Mouse (Mus musculus): Measurements from ENCODE around the gene 4930523C07Rik. TPM values are rescaled to one million over a fixed set of nuclear protein-coding genes. Genes with fewer than 3 reads are reported as not detected.

4930523C07Rik gene
- polyA plus RNA-seq, 1 experiment from 2014 or later = 13.4 TPM

GRCm38 (mm10) chr1:160052556-160053315 is 8.6 kb downstream of the 4930523C07Rik start:
- H3K36me3 ChIP-seq (ENCODE audit: control insufficient read depth, insufficient read depth) = no peaks in the 10 kb centered on the region
- no peak overlapping the region for H3K4me2 ChIP-seq (replicated peaks; ENCODE audit: low read depth)
- H3K27ac ChIP-seq (ENCODE audit: low read depth, low read length) = no peak overlapping the region
- no peak for ATAC-seq
- no peak for TF ChIP-seq CTCF (IDR thresholded peaks at IDR 0.05; ENCODE audit: low read depth)
- no peaks in the 10 kb centered on the region for H3K27me3 ChIP-seq (replicated peaks; ENCODE audit: control insufficient read depth, insufficient read depth, low read length)
- no peaks in the 10 kb centered on the region for H3K9me3 ChIP-seq (ENCODE audit: control insufficient read depth)
- WGBS = 93% methylated on average over 2 of the region's 2 CpGs
- no peak overlapping the region for H3K9ac ChIP-seq (ENCODE audit: low read depth, low read length)
- no peak overlapping the region for H3K4me3 ChIP-seq (ENCODE audit: low read depth, low read length)
- H3K4me1 ChIP-seq (replicated peaks; ENCODE audit: control insufficient read depth, insufficient read depth, low read length) = no peaks in the 10 kb centered on the region

- Histone ChIP-seq H3K4me2 (replicated peaks; ENCODE audit: low read depth) (no peak overlapping the region), H3K36me3 (ENCODE audit: control insufficient read depth, insufficient read depth) (no peaks in the 10 kb centered on the region), H3K4me1 (replicated peaks; ENCODE audit: control insufficient read depth, insufficient read depth, low read length) (no peaks in the 10 kb centered on the region), H3K9ac (ENCODE audit: low read depth, low read length) (no peak overlapping the region), H3K4me3 (ENCODE audit: low read depth, low read length) (no peak overlapping the region), H3K27me3 (replicated peaks; ENCODE audit: control insufficient read depth, insufficient read depth, low read length) (no peaks in the 10 kb centered on the region), H3K9me3 (ENCODE audit: control insufficient read depth) (no peaks in the 10 kb centered on the region), H3K27ac (ENCODE audit: low read depth, low read length) (no peak overlapping the region)
- no peak for TF ChIP-seq CTCF (IDR thresholded peaks at IDR 0.05; ENCODE audit: low read depth)
- ATAC-seq = peak; percentile 25; the same call in 1 of the 2 replicates
- whole genome bisulfite sequencing = 74% methylated on average over 5 of the region's 5 CpGs
Observed at GRCm38 (mm10) chr1:160053510-160054305, 9.5 kb downstream of the 4930523C07Rik start.

GRCm38 (mm10) chr1:160054366-160055078 is 10.3 kb downstream of the 4930523C07Rik start:
- no peak for ATAC-seq
- H3K36me3 ChIP-seq (ENCODE audit: control insufficient read depth, insufficient read depth) = no peaks in the 10 kb centered on the region
- no peak overlapping the region for H3K27ac ChIP-seq (ENCODE audit: low read depth, low read length)
- 68% methylated on average over 5 of the region's 5 CpGs for WGBS
- H3K4me2 ChIP-seq (replicated peaks; ENCODE audit: low read depth) = no peak overlapping the region
- H3K4me3 ChIP-seq (ENCODE audit: low read depth, low read length) = no peak overlapping the region
- no peak for TF ChIP-seq CTCF (IDR thresholded peaks at IDR 0.05; ENCODE audit: low read depth)
- H3K9me3 ChIP-seq (ENCODE audit: control insufficient read depth) = no peaks in the 10 kb centered on the region
- no peak overlapping the region for H3K9ac ChIP-seq (ENCODE audit: low read depth, low read length)
- no peaks in the 10 kb centered on the region for H3K4me1 ChIP-seq (replicated peaks; ENCODE audit: control insufficient read depth, insufficient read depth, low read length)
- H3K27me3 ChIP-seq (replicated peaks; ENCODE audit: control insufficient read depth, insufficient read depth, low read length) = no peaks in the 10 kb centered on the region

GRCm38 (mm10) chr1:160057657-160058056 is 13.5 kb downstream of the 4930523C07Rik start:
- H3K27me3 ChIP-seq (replicated peaks; ENCODE audit: control insufficient read depth, insufficient read depth, low read length) = no peaks in the 10 kb centered on the region
- no peak overlapping the region for H3K4me3 ChIP-seq (ENCODE audit: low read depth, low read length)
- no peak overlapping the region for H3K27ac ChIP-seq (ENCODE audit: low read depth, low read length)
- H3K36me3 ChIP-seq (ENCODE audit: control insufficient read depth, insufficient read depth) = no peaks in the 10 kb centered on the region
- no peak for TF ChIP-seq CTCF (IDR thresholded peaks at IDR 0.05; ENCODE audit: low read depth)
- no peak overlapping the region for H3K4me2 ChIP-seq (replicated peaks; ENCODE audit: low read depth)
- 62% methylated on average over 3 of the region's 3 CpGs for whole genome bisulfite sequencing
- ATAC-seq = no peak
- H3K4me1 ChIP-seq (replicated peaks; ENCODE audit: control insufficient read depth, insufficient read depth, low read length) = no peaks in the 10 kb centered on the region
- H3K9ac ChIP-seq (ENCODE audit: low read depth, low read length) = no peak overlapping the region
- H3K9me3 ChIP-seq (ENCODE audit: control insufficient read depth) = no peaks in the 10 kb centered on the region

GRCm38 (mm10) chr1:160059908-160060307 is 15.7 kb downstream of the 4930523C07Rik start:
- Histone ChIP-seq H3K9ac (ENCODE audit: low read depth, low read length) (no peak overlapping the region), H3K27ac (ENCODE audit: low read depth, low read length) (no peak overlapping the region), H3K27me3 (replicated peaks; ENCODE audit: control insufficient read depth, insufficient read depth, low read length) (no peaks in the 10 kb centered on the region), H3K9me3 (ENCODE audit: control insufficient read depth) (no peaks in the 10 kb centered on the region), H3K4me2 (replicated peaks; ENCODE audit: low read depth) (no peak overlapping the region), H3K36me3 (ENCODE audit: control insufficient read depth, insufficient read depth) (no peaks in the 10 kb centered on the region), H3K4me1 (replicated peaks; ENCODE audit: control insufficient read depth, insufficient read depth, low read length) (peaks cover 3% of the 10 kb centered on the region; the same call in 1 of the 2 replicates), H3K4me3 (ENCODE audit: low read depth, low read length) (no peak overlapping the region)
- WGBS = 84% methylated on average over 1 of the region's 1 CpGs
- TF ChIP-seq CTCF (IDR thresholded peaks at IDR 0.05; ENCODE audit: low read depth) = no peak
- no peak for ATAC-seq

GRCm38 (mm10) chr1:160060542-160060941 is 16.4 kb downstream of the 4930523C07Rik start:
- Histone ChIP-seq H3K9ac (ENCODE audit: low read depth, low read length) (no peak overlapping the region), H3K36me3 (ENCODE audit: control insufficient read depth, insufficient read depth) (no peaks in the 10 kb centered on the region), H3K4me3 (ENCODE audit: low read depth, low read length) (no peak overlapping the region), H3K27me3 (replicated peaks; ENCODE audit: control insufficient read depth, insufficient read depth, low read length) (no peaks in the 10 kb centered on the region), H3K9me3 (ENCODE audit: control insufficient read depth) (no peaks in the 10 kb centered on the region), H3K4me2 (replicated peaks; ENCODE audit: low read depth) (no peak overlapping the region), H3K4me1 (replicated peaks; ENCODE audit: control insufficient read depth, insufficient read depth, low read length) (peaks cover 4% of the 10 kb centered on the region; the same call in 1 of the 2 replicates), H3K27ac (ENCODE audit: low read depth, low read length) (no peak overlapping the region)
- TF ChIP-seq CTCF (IDR thresholded peaks at IDR 0.05; ENCODE audit: low read depth) = no peak
- ATAC-seq = no peak
- WGBS = 64% methylated on average over 6 of the region's 6 CpGs

Measured in intestine, postnatal 0 days (tissue).